Mouse (Mus musculus): ENCODE measurements around the gene Axin2.

GRCm38 (mm10) chr11:108983409-108984064 is 63.4 kb downstream of the Axin2 start:
- no peak for TF ChIP-seq CTCF (IDR thresholded peaks at IDR 0.05; ENCODE audit: low read depth, low read length)
- TF ChIP-seq POLR2A (IDR thresholded peaks at IDR 0.05; ENCODE audit: insufficient read depth, low read length) = no peak
